Mouse (Mus musculus) intestine, embryonic 15.5 days (tissue): Measurements from ENCODE around the gene Ciapin1. TPM values are rescaled to one million over a fixed set of nuclear protein-coding genes. Genes with fewer than 3 reads are reported as not detected.

ENCODE experiments used
- ATAC-seq: fragments of 200-750 bp; cut with Nextera tagmentation; 2 replicates; pipeline ENCODE4 v1.8.0; 2017; ENCODE audit warnings: moderate TSS enrichment, moderate library complexity
- H3K27ac ChIP-seq: fragments of 300-500 bp; sonication (generic); 2 replicates; pipeline ENCODE4 v1.5.1; 2015; ENCODE audit warnings: mild to moderate bottlenecking, inconsistent platforms
- H3K27me3 ChIP-seq: fragments of 300-500 bp; sonication (generic); replicated peaks from 2 replicates; pipeline ENCODE4 v1.6.1; 2015; ENCODE audit warnings: inconsistent platforms
- H3K36me3 ChIP-seq: fragments of 300-500 bp; sonication (generic); 2 replicates; pipeline ENCODE4 v1.6.1; 2015; ENCODE audit warnings: inconsistent platforms
- H3K4me1 ChIP-seq: fragments of 300-500 bp; sonication (generic); replicated peaks from 2 replicates; pipeline ENCODE4 v1.6.1; 2015; ENCODE audit warnings: inconsistent platforms
- H3K4me2 ChIP-seq: fragments of 300-500 bp; sonication (generic); replicated peaks from 2 replicates; pipeline ENCODE4 v1.6.1; 2015; ENCODE audit warnings: mild to moderate bottlenecking, inconsistent platforms
- H3K4me3 ChIP-seq: fragments of 300-500 bp; sonication (generic); replicated peaks from 2 replicates; pipeline ENCODE4 v1.5.1; 2015; ENCODE audit warnings: inconsistent platforms
- H3K9ac ChIP-seq: fragments of 300-500 bp; sonication (generic); 2 replicates; pipeline ENCODE4 v1.6.1; 2015; ENCODE audit warnings: inconsistent platforms
- H3K9me3 ChIP-seq: fragments of 300-500 bp; sonication (generic); 2 replicates; pipeline ENCODE4 v1.6.1; 2016; ENCODE audit warnings: inconsistent platforms
- WGBS: fragments of 180-500 bp; shearing (Covaris S2); methylation state at CpG from one replicate; pipeline ENCODE4 v1.1.7; 2015; 5-methylcytosine and 5-hydroxymethylcytosine counted together
- polyA plus RNA-seq: library from polyadenylated mRNA; unstranded; fragments of >200 nt; fragmentation: Nextera tagmentation; extraction: Ambion mirVana; gene quantifications from 2 replicates; pipeline ENCODE4 v1.2.1, GENCODE M21; 2015

Ciapin1 gene
- polyA plus RNA-seq, 1 experiment from 2014 or later = 94.6 TPM

DNA sequence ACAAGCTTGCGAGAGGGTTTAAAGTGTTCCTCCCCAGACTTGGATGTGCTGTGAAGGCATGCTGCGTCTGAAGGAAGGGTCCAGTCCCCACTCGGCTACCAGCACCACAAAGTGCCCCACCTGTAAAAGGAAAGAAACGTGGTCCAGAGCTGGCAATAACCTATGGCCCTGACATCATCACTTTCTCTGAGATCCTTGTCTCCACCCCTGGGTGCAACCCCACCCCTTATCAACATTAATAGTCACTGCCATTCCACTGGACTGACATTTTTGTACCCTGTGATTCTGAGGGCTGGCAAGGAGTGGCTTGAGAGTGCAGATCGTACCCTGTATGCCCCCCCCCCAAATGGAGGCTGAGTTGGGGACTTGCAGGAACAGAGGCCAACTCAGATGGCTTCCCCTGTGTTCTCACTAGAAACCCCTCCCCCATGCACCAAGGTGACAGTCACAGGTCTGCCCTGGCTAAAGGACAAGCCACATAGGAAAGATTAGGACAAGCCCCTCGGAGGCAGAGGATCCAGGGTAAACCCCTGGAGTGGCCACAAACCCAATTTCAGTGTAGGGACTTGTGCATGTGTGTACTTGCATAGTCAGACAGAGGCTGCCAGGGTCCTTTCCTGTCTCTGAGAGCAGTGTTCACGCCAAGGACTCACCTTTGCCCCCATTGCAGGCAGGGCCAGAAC is 56.9 kb downstream of the Ciapin1 start:
- no peaks in the 10 kb centered on the region for H3K36me3 ChIP-seq
- H3K4me3 ChIP-seq = no peak overlapping the region
- peak overlapping the region; percentile 38 for H3K4me2 ChIP-seq
- H3K9me3 ChIP-seq = no peaks in the 10 kb centered on the region
- no peaks in the 10 kb centered on the region for H3K27me3 ChIP-seq
- peaks cover 41% of the 10 kb centered on the region for H3K4me1 ChIP-seq
- 0 out of 2 replicates have a peak overlapping the region, but pooled peaks have one; percentile 17 for H3K9ac ChIP-seq
- peak overlapping the region; percentile 67 for H3K27ac ChIP-seq
- WGBS = 54% methylated on average over 7 of the region's 7 CpGs
- ATAC-seq = peak; percentile 31

DNA sequence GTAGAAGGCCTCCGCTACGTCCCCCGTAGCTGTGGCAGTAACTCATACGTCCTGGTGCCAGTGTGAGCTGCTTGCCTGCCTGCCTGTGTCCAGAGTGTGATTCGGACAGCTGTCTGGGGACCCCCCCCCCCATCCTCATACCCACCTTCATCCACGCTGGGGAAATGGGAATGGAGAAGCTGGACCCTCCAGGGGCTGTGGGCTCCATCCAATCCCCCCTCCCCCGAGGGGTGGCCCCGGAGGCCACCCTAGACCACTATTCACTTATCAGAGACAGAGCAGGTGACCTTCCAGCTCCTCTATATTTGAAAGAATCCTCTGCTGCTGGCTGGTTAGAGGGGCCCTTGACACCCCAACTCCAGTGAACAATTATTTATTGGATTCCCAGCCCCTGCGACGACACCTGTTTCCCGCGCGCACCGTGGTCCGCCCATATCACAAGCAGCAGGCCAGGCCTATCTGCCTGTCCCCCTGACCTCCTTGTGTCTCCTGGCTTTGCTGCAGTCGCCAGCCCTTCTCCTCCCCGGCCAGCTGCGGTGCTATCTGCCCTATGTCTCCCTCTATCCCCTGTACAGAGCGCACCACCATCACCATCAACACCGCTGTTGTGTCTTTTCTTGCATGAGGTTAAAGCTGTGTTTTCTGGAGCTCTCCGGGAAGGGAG is 57.5 kb downstream of the Ciapin1 start:
- Histone ChIP-seq H3K27me3 (no peaks in the 10 kb centered on the region), H3K36me3 (no peaks in the 10 kb centered on the region), H3K4me3 (no peak overlapping the region), H3K27ac (peak overlapping the region; percentile 40; the same call in 1 of the 2 replicates), H3K9ac (no peak overlapping the region), H3K9me3 (no peaks in the 10 kb centered on the region), H3K4me1 (peaks cover 41% of the 10 kb centered on the region), H3K4me2 (no peak overlapping the region; the same call in 1 of the 2 replicates)
- no peak for ATAC-seq
- WGBS = 81% methylated on average over 21 of the region's 21 CpGs

DNA sequence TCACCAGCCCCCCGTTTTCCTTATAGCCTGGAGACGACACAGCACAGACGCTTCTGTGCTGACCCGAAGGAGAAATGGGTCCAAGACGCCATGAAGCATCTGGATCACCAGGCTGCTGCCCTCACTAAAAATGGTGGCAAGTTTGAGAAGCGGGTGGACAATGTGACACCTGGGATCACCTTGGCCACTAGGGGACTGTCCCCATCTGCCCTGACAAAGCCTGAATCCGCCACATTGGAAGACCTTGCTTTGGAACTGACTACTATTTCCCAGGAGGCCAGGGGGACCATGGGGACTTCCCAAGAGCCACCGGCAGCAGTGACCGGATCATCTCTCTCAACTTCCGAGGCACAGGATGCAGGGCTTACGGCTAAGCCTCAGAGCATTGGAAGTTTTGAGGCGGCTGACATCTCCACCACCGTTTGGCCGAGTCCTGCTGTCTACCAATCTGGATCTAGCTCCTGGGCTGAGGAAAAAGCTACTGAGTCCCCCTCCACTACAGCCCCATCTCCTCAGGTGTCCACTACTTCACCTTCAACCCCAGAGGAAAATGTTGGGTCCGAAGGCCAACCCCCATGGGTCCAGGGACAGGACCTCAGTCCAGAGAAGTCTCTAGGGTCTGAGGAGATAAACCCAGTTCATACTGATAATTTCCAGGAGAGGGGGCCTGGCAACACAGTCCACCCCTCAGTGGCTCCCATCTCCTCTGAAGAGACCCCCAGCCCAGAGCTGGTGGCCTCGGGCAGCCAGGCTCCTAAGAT is 58.4 kb downstream of the Ciapin1 start:
- no peak overlapping the region for H3K4me3 ChIP-seq
- H3K4me2 ChIP-seq = no peak overlapping the region
- H3K27me3 ChIP-seq = no peaks in the 10 kb centered on the region
- H3K9ac ChIP-seq = no peak overlapping the region
- H3K36me3 ChIP-seq = no peaks in the 10 kb centered on the region
- H3K27ac ChIP-seq = no peak overlapping the region
- 92% methylated on average over 16 of the region's 16 CpGs for WGBS
- H3K4me1 ChIP-seq = peaks cover 35% of the 10 kb centered on the region
- no peaks in the 10 kb centered on the region for H3K9me3 ChIP-seq
- no peak for ATAC-seq

DNA sequence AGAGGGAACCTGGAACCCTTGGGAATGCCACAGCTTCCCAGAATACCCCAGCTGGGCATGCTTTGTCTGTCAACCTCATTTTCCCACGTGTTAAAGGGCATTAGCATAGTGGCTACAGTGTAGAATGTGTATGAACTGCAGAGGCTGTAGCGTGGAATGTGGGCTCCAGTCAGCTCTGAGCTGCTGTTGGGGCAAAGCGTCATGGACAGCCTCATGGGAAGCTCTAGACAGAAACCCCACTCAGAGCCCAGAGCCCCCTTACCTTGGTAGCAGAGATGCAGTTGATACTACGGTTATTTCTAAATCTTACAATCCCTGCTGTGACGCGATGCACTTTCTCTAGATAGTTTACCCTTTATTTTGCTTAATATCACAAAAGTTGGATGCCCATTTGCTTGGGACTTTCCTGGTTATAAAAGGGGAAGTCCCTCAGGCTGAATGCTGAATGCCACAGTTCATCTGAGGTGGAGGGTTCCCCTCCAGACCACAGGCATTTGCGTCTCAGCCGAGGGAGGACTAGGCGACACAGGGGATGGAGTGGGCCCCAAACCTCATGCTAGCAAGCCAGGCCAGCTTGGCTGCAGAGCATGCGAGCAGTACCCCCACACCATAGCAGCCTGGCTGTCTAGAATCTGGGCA is 59.1 kb downstream of the Ciapin1 start:
- Histone ChIP-seq H3K9ac (no peak overlapping the region), H3K4me1 (peaks cover 33% of the 10 kb centered on the region), H3K27ac (peak overlapping the region; percentile 84), H3K9me3 (no peaks in the 10 kb centered on the region), H3K36me3 (no peaks in the 10 kb centered on the region), H3K4me2 (peak overlapping the region; percentile 33), H3K27me3 (no peaks in the 10 kb centered on the region), H3K4me3 (no peak overlapping the region)
- 65% methylated on average over 10 of the region's 10 CpGs for WGBS
- ATAC-seq = peak; percentile 3; the same call in 1 of the 2 replicates

DNA sequence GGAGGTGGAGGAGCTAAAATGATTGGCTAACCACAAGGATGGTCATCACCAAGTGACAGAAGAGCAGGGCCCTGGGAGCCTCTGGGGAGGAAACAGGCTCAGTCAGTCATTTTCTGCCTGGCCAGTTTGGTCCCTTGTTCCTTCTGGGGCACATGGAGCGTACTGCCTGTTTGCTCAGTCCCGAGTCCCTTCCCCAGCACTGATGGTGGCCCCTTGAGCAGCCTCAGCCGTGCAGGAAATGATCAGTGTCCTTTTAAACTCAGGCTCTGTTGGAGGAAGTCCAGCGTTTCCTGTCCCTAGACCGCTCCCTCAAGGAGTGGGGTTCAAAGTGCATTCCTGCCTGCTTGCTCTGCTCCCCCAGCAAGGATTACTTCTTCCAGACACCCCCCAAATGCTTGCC is 59.7 kb downstream of the Ciapin1 start:
- Histone ChIP-seq H3K9me3 (no peaks in the 10 kb centered on the region), H3K4me2 (peak overlapping the region; percentile 33), H3K27ac (peak overlapping the region; percentile 84), H3K4me3 (no peak overlapping the region), H3K4me1 (peaks cover 33% of the 10 kb centered on the region), H3K9ac (no peak overlapping the region), H3K27me3 (no peaks in the 10 kb centered on the region), H3K36me3 (no peaks in the 10 kb centered on the region)
- 15% methylated on average over 5 of the region's 5 CpGs for WGBS
- peak; percentile 79 for ATAC-seq

DNA sequence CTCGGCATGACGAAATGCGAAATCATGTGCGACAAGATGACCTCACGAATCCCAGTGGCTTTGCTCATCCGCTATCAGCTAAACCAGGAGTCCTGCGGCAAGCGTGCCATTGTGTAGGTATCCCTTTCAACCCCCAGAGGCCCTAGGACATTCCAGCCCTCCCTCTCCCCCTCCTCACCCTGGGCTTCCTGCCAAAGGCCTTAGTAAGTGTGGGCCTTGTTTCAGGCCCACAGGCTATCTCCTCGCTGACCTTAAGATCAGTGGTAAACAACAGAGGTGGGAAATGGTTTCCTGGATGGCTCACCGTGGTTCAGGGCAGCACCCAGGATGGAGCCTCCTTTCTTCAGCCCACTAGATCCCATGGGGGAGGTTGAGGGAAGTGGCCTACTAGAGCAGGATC is 60.1 kb downstream of the Ciapin1 start:
- Histone ChIP-seq H3K4me1 (peaks cover 33% of the 10 kb centered on the region), H3K27ac (peak overlapping the region; percentile 84), H3K9me3 (no peaks in the 10 kb centered on the region), H3K4me3 (no peak overlapping the region), H3K27me3 (no peaks in the 10 kb centered on the region), H3K36me3 (no peaks in the 10 kb centered on the region), H3K4me2 (peak overlapping the region; percentile 33; the same call in 1 of the 2 replicates), H3K9ac (no peak overlapping the region)
- ATAC-seq = peak; percentile 1; the same call in 1 of the 2 replicates
- 60% methylated on average over 10 of the region's 10 CpGs for WGBS

DNA sequence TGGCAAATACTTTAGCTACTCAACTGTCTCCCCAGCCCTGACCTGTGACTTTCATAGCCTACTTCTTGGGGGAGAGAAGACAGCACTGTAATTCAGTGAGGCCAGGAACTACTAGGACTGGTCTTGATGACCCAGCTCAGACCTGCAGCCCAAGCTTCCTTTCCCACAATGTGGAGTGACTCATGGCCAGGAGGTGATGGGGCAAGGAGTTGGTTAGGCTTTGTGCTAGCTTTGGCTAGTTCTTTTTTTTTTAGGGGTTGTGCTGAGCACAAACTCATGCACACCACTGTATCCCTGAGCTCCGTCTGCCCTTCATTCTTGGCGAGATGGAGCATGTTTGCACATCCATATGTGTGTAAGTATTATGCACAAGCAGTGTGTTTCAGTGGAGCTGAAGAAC is 61.8 kb downstream of the Ciapin1 start:
- Histone ChIP-seq H3K27ac (no peak overlapping the region), H3K4me2 (no peak overlapping the region), H3K4me3 (no peak overlapping the region), H3K27me3 (peaks cover 7% of the 10 kb centered on the region; the same call in 1 of the 2 replicates), H3K9ac (no peak overlapping the region), H3K9me3 (no peaks in the 10 kb centered on the region), H3K36me3 (no peaks in the 10 kb centered on the region), H3K4me1 (peaks cover 32% of the 10 kb centered on the region)
- 83% methylated on average over 2 of the region's 2 CpGs for WGBS
- no peak for ATAC-seq

DNA sequence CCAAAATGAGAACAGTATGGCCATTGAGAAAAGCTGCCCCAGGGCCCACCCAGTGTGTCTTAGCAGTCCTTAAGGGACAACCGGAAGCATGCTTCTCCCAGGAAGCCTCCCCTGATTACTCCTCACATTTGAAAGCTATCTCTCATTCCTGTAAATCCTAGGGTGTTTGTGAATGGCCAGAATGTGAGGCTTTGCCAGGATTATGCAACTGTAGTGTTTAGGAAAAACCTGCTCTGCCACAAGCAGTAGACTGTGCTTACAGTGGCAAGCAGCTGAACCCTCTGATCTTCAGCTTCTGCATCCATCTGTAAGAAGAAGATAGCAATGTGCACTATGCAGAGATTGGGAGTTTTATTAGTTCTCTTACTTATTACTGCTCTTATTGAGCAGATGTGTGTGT is 63.6 kb downstream of the Ciapin1 start:
- no peak for ATAC-seq
- Histone ChIP-seq H3K27me3 (peaks cover 12% of the 10 kb centered on the region), H3K9ac (no peak overlapping the region), H3K9me3 (no peaks in the 10 kb centered on the region), H3K27ac (no peak overlapping the region), H3K4me3 (no peak overlapping the region), H3K4me1 (peaks cover 30% of the 10 kb centered on the region), H3K4me2 (no peak overlapping the region), H3K36me3 (no peaks in the 10 kb centered on the region)
- WGBS = 73% methylated on average over 1 of the region's 1 CpGs

DNA sequence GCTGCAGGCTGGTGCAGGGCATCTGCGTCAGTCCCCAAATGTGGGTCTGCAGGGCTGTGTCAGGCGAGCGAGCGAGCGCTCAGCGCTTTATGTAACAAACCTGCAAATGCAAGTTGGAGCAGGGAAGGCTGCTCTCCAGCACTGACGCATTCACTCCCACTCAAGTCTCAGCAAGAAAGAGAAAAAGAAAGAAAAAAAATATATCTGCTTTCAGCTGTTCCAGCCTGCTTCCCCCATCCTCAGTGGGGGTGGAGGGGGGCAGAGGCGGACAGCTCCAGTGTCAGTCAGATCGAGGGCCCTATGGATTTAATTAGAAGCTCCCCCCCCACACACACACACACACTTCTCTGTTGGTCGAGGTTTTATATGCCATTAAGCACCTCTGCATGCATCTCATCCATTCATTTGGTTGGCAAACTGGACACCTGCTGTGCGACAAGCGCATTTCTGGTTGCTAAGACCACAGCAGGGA is 64.4 kb downstream of the Ciapin1 start:
- no peak overlapping the region for H3K4me3 ChIP-seq
- no peak overlapping the region for H3K27ac ChIP-seq
- no peaks in the 10 kb centered on the region for H3K9me3 ChIP-seq
- 44% methylated on average over 12 of the region's 12 CpGs for WGBS
- H3K36me3 ChIP-seq = no peaks in the 10 kb centered on the region
- no peak for ATAC-seq
- no peak overlapping the region for H3K9ac ChIP-seq
- H3K4me1 ChIP-seq = peaks cover 23% of the 10 kb centered on the region
- H3K27me3 ChIP-seq = peaks cover 12% of the 10 kb centered on the region
- 0 out of 2 replicates have a peak overlapping the region, but pooled peaks have one; percentile 91 for H3K4me2 ChIP-seq

DNA sequence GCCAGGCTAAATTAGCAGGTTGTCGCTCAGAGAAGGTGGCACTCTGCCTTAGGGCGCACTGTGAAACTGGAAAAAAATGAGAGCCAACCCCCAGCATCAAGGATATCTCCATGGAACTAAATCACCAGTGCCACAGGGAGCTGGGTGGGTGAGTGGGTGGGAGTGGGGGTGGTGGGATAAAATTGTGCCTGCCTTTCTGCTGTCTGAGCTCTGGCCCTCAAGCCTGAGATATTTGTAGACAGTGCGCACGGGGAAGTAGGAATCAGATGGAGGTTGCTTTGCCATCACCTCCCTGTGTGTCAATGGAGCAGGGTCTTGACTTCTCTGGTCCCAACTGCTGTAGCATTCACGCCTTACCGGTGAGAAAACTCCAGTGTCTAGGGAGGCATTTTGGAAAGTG is 65.1 kb downstream of the Ciapin1 start:
- H3K27me3 ChIP-seq = peaks cover 12% of the 10 kb centered on the region
- H3K36me3 ChIP-seq = no peaks in the 10 kb centered on the region
- 53% methylated on average over 6 of the region's 6 CpGs for WGBS
- H3K9ac ChIP-seq = no peak overlapping the region
- H3K27ac ChIP-seq = no peak overlapping the region
- H3K9me3 ChIP-seq = no peaks in the 10 kb centered on the region
- peaks cover 16% of the 10 kb centered on the region for H3K4me1 ChIP-seq
- H3K4me2 ChIP-seq = peak overlapping the region; percentile 91
- H3K4me3 ChIP-seq = peak overlapping the region; percentile 49
- no peak for ATAC-seq

DNA sequence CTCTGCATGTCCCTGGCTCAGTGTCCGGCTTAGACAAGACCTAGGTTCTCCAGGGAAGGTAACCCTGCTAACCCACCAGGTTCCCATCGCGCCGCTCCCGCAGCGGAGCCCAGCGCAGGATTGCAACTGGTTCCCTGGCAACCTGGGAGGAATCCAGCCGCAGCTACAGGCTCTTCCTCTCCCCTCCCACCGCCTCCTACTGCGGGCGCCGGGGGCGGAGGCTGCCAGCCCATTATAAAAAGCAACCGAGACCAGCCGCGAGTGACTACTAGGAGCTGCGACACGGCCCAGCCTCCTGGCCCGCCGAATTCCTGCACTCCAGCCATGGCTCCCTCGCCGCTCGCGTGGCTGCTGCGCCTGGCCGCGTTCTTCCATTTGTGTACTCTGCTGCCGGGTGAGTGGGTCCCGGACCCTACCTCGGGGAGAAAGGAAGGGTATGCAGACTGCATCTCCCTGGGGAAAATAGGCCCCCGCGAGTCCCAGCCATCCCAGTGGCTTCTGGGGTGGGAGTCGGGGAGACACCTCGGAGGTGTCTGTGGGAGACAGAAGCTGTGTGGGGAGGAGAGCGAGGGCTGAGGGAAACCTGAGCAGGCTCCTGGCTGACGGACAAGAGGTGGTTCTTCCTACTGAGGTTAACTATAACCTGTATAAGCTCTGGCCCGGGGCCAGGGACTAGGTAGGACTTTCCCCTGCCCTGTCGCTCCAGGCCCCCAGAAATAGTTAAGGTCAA is 66.1 kb downstream of the Ciapin1 start, which contains the start of gene Cx3cl1:
Gene Cx3cl1, plus strand, starts transcription at position 69 of the 730 bp plus-strand sequence.
- Histone ChIP-seq H3K4me3 (peak within 1 kb of the TSS; percentile 49), H3K4me1 (peaks cover 13% of the 10 kb centered on the region), H3K4me2 (peak within 1 kb of the TSS; percentile 91), H3K36me3 (no peaks in the 10 kb centered on the region), H3K27me3 (peaks cover 12% of the 10 kb centered on the region), H3K9ac (peak within 1 kb of the TSS; percentile 63), H3K27ac (peak within 1 kb of the TSS; percentile 82), H3K9me3 (no peaks in the 10 kb centered on the region)
- peak; percentile 76 for ATAC-seq
- under 1% methylated on average over 38 of the region's 38 CpGs for WGBS
